19 mouse cellular contexts compared by ENCODE assay signal in the genomic region with DNA sequence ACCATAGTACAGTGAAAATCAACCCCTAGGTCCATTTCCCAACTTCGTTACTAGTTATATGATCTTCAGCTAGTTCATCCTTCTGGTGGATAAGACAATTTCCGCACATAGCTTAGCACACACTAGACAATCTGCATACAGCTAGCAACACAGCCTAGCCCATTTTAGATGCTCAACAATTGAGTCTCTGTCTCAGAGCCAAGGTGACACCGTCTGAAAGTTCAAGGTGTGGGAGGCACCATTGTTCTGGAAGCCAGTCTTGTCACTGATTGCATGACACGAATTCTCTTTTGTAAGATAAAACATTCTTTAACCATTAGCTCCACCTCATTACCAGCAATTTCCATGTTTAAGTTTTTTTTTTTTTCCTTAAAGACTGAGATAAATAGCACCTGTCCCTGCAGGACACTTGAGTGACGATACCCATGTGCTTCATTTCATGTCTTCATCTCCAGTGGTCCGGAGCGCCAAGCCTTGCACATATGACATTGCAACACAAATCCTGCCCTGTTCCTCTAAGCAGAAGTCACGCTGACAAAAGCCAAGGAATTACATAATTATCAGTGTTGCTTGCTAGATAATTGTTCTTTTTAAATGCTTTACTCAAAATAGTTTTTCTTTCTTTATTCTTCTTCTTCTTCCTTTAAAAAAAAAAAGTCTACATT. TPM values are rescaled to one million over a fixed set of nuclear protein-coding genes. Genes with fewer than 3 reads are reported as not detected.
DNase-seq lines count a peak whose midpoint lies in the region; ATAC-seq and TF ChIP-seq lines count a peak whose summit lies in the region.
"Had no signal": no experiment of that assay in that cellular context is flagged by ENCODE, and none has a peak within 500 bp of the region (broad histone marks: within the 10 kb centered on the region; RNA-seq: fewer than 3 reads in every experiment).

No protein-coding gene starts in this region.

- WGBS in heart, embryonic 13.5 days = 38% methylated on average over 8 of the region's 8 CpGs
- WGBS in olfactory bulb, adult 2 months = 37% methylated on average over 8 of the region's 8 CpGs

- TF ChIP-seq CTCF in olfactory bulb, adult 2 months (IDR thresholded peaks at IDR 0.05; ENCODE audit: insufficient read depth, low read depth, low read length) = no peak

- 0 out of 2 replicates have a peak overlapping the region, but pooled peaks have one; percentile 9 for H3K4me2 ChIP-seq in heart, embryonic 13.5 days
- H3K4me2 ChIP-seq: limb, embryonic 12.5 days; liver, embryonic 13.5 days; midbrain, embryonic 13.5 days; stomach, embryonic 15.5 days had no signal

- no peak for TF ChIP-seq POLR2A in olfactory bulb, adult 2 months (IDR thresholded peaks at IDR 0.05; ENCODE audit: insufficient read depth, low read depth, low read length)

- peaks cover 19% of the 10 kb centered on the region for H3K4me1 ChIP-seq in heart, embryonic 13.5 days
- H3K4me1 ChIP-seq in olfactory bulb, adult 2 months (ENCODE audit: control insufficient read depth, insufficient read depth, low read length) = peaks cover 3% of the 10 kb centered on the region; the same call in 1 of the 2 replicates
- H3K4me1 ChIP-seq: limb, embryonic 12.5 days; liver, embryonic 13.5 days; stomach, embryonic 15.5 days had no signal

- H3K9me3 ChIP-seq in heart, embryonic 13.5 days = peaks cover 5% of the 10 kb centered on the region; the same call in 1 of the 2 replicates
- H3K9me3 ChIP-seq: limb, embryonic 12.5 days; liver, embryonic 13.5 days; midbrain, embryonic 13.5 days; stomach, embryonic 15.5 days had no signal

- ATAC-seq in heart, embryonic 13.5 days (ENCODE audit: extremely low read depth, insufficient number of reproducible peaks, low FRiP score, low TSS enrichment) = no peak
- ATAC-seq: intestine, postnatal 0 days; midbrain, embryonic 13.5 days had no signal

- H3K36me3 ChIP-seq in heart, embryonic 13.5 days = no peaks in the 10 kb centered on the region
- H3K36me3 ChIP-seq: limb, embryonic 12.5 days; liver, embryonic 13.5 days; midbrain, embryonic 13.5 days; stomach, embryonic 15.5 days had no signal

- H3K4me3 ChIP-seq in heart, embryonic 13.5 days = no peak overlapping the region
- H3K4me3 ChIP-seq in olfactory bulb, adult 2 months (ENCODE audit: insufficient read depth, low read depth, low read length) = no peak overlapping the region
- H3K4me3 ChIP-seq: limb, embryonic 12.5 days; liver, embryonic 13.5 days; midbrain, embryonic 13.5 days; stomach, embryonic 15.5 days had no signal

- no peak overlapping the region for H3K9ac ChIP-seq in heart, embryonic 13.5 days
- H3K9ac ChIP-seq: limb, embryonic 12.5 days; liver, embryonic 13.5 days; midbrain, embryonic 13.5 days; stomach, embryonic 15.5 days had no signal

- no peaks in the 10 kb centered on the region for H3K27me3 ChIP-seq in heart, embryonic 13.5 days (replicated peaks)
- H3K27me3 ChIP-seq: limb, embryonic 12.5 days; liver, embryonic 13.5 days; midbrain, embryonic 13.5 days; stomach, embryonic 15.5 days had no signal

- DNase-seq in heart, postnatal 4 days = no peak
- DNase-seq in ZHBTc4 (ENCODE audit: low read depth, low spot score) = peak; percentile 18
- peak; percentile 33 for DNase-seq in lung, postnatal 10 days
- no peak for DNase-seq in neural tube, embryonic 10.5 days (ENCODE audit: extremely low spot score, low spot score)
- no peak for DNase-seq in spleen, postnatal 14 days (ENCODE audit: low spot score in 2 of 2)
- DNase-seq: adrenal gland, postnatal 10 days; cerebellum, postnatal 25 days; embryo, embryonic 11 days; gastrocnemius, postnatal 14 days; heart, postnatal 36 days; liver, embryonic 13.5 days; thymus, adult 18-20 months had no signal

- H3K27ac ChIP-seq in heart, embryonic 13.5 days (replicated peaks) = no peak overlapping the region
- peak overlapping the region; percentile 20; the same call in 1 of the 2 replicates for H3K27ac ChIP-seq in olfactory bulb, adult 2 months (ENCODE audit: insufficient read depth, low read depth, low read length)
- H3K27ac ChIP-seq: limb, embryonic 12.5 days; liver, embryonic 13.5 days; midbrain, embryonic 13.5 days; stomach, embryonic 15.5 days had no signal

RNA-seq across cellular contexts. Expression of gene Dclk3, which starts 10.1 kb away (rescaled TPM):
- 1.7 and 1.9 TPM in 2 replicates for polyA plus RNA-seq in heart, embryonic 13.5 days (2015; fragmentation: Nextera tagmentation; extraction: Ambion mirVana)
- under 1 TPM; 0.86 TPM for total RNA-seq in heart, postnatal 4 days (2021)
- polyA plus RNA-seq in olfactory bulb, adult 2 months (2012; ENCODE audit: insufficient read depth, insufficient read length, low replicate concordance, missing spikeins) = not detected in 2 replicates
- polyA plus RNA-seq: C2C12; liver, embryonic 13.5 days had no signal

Comparison
In these comparisons a context has a peak if more than half of its experiments do, and no peak if none do; other contexts are left out.
1. DNase-seq: peak in ZHBTc4 (single experiment) and lung, postnatal 10 days (single experiment); none in heart, postnatal 4 days (single experiment), neural tube, embryonic 10.5 days (single experiment) and spleen, postnatal 14 days (0 of 2).